Mouse (Mus musculus) left cerebral cortex, adult 2 months (tissue): Measurements from ENCODE around the gene Amotl1. TPM values are rescaled to one million over a fixed set of nuclear protein-coding genes. Genes with fewer than 3 reads are reported as not detected.
"Not testable (repeated sequence)": the region's sequence is repeated elsewhere in the genome, so short reads cannot be mapped to it uniquely, and the experiment has no call there.

Source experiments
- DNase-seq, 2 experiments: peaks; one replicate each; pipeline ENCODE4 v3.0.0; 2021 to 2022; ENCODE audit warnings: low spot score in 2 of 2, mixed read lengths in 1 of 2; ENCODE audit errors: extremely low spot score in 1 of 2
- H3K27ac ChIP-seq: fragments of 200-600 bp; 2 replicates; pipeline ENCODE4 v1.8.1; 2022
- H3K4me3 ChIP-seq: fragments of 200-600 bp; 2 replicates; pipeline ENCODE4 v1.8.1; 2022
- CTCF ChIP-seq: fragments of 200-600 bp; IDR thresholded peaks from 2 replicates; pipeline ENCODE4 v1.8.1; 2022; ENCODE audit warnings: antibody characterized with exemption, mild to moderate bottlenecking, moderate library complexity
- intact Hi-C: fragments of 180-260 bp; cut with DNase I; formaldehyde crosslinking; loops from one replicate; pipeline ENCODE4 v1.15.1; 2025
- total RNA-seq, 2 experiments: library from RNA; stranded (reverse); gene quantifications; 2 replicates each; pipeline ENCODE4 v1.2.3; 2021

Gene Amotl1
- total RNA-seq, 2 experiments from 2014 or later: 17.6 to 18.8 TPM

GRCm38 (mm10) chr9:14596427-14596826 lies 48.4 kb downstream of the Amotl1 start:
- DNase-seq: peak; percentile 43 to 59
- intact Hi-C loops: loop anchor here (5.0 kb wide), 1 partner anchor 101 kb away; no protein-coding TSS in a partner anchor
- no peak overlapping the region for H3K4me3 ChIP-seq
- no peak for TF ChIP-seq CTCF
- no peak overlapping the region for H3K27ac ChIP-seq

GRCm38 (mm10) chr9:14595893-14596292 lies 49.0 kb downstream of the Amotl1 start:
- no peak overlapping the region for H3K4me3 ChIP-seq
- no peak for TF ChIP-seq CTCF
- DNase-seq: no peak
- intact Hi-C loops: loop anchor here (5.0 kb wide), 1 partner anchor 101 kb away; no protein-coding TSS in a partner anchor
- no peak overlapping the region for H3K27ac ChIP-seq

- no peak overlapping the region for H3K27ac ChIP-seq
- no peak for DNase-seq
- TF ChIP-seq CTCF: no peak
- no peak overlapping the region for H3K4me3 ChIP-seq
- intact Hi-C loops: no loop called here
These were observed 51.0 kb downstream of the Amotl1 start for GRCm38 (mm10) chr9:14593880-14594279.

- TF ChIP-seq CTCF: no peak
- Histone ChIP-seq H3K4me3 (no peak overlapping the region), H3K27ac (no peak overlapping the region)
- DNase-seq: no peak
- intact Hi-C loops: no loop called here
These were observed 54.2 kb downstream of the Amotl1 start for GRCm38 (mm10) chr9:14590666-14591065.

GRCm38 (mm10) chr9:14588690-14589089 lies 56.2 kb downstream of the Amotl1 start:
- intact Hi-C loops: no loop called here
- no peak overlapping the region for H3K4me3 ChIP-seq
- no peak for DNase-seq
- H3K27ac ChIP-seq: no peak overlapping the region
- no peak for TF ChIP-seq CTCF

- no peak for TF ChIP-seq CTCF
- DNase-seq: no peak
- Histone ChIP-seq H3K4me3 (no peak overlapping the region), H3K27ac (no peak overlapping the region)
- intact Hi-C loops: no loop called here
These were observed 59.2 kb downstream of the Amotl1 start for GRCm38 (mm10) chr9:14585702-14586101.

GRCm38 (mm10) chr9:14578960-14579359 lies 65.9 kb downstream of the Amotl1 start:
- no peak for DNase-seq
- H3K27ac ChIP-seq: no peak overlapping the region
- no peak overlapping the region for H3K4me3 ChIP-seq
- no peak for TF ChIP-seq CTCF
- intact Hi-C loops: no loop called here

- intact Hi-C loops, DNase-seq, H3K4me3 ChIP-seq, H3K27ac ChIP-seq: not testable (repeated sequence)
These were observed 68.5 kb downstream of the Amotl1 start for GRCm38 (mm10) chr9:14576359-14576758.

GRCm38 (mm10) chr9:14574760-14575399 lies 70.0 kb downstream of the Amotl1 start:
- Histone ChIP-seq H3K4me3 (no peak overlapping the region), H3K27ac (no peak overlapping the region)
- no peak for DNase-seq
- TF ChIP-seq CTCF: no peak
- intact Hi-C loops: no loop called here

- DNase-seq: no peak
- no peak for TF ChIP-seq CTCF
- no peak overlapping the region for H3K4me3 ChIP-seq
- intact Hi-C loops: no loop called here
- H3K27ac ChIP-seq: no peak overlapping the region
These were observed 75.5 kb downstream of the Amotl1 start for GRCm38 (mm10) chr9:14569175-14569975.

GRCm38 (mm10) chr9:14568487-14568886 lies 76.4 kb downstream of the Amotl1 start:
- TF ChIP-seq CTCF: no peak
- intact Hi-C loops: loop anchor here (1.0 kb wide), 1 partner anchor 15 kb away; no protein-coding TSS in a partner anchor
- no peak for DNase-seq
- H3K27ac ChIP-seq: no peak overlapping the region
- no peak overlapping the region for H3K4me3 ChIP-seq

- Histone ChIP-seq H3K27ac (no peak overlapping the region), H3K4me3 (no peak overlapping the region)
- DNase-seq: no peak
- TF ChIP-seq CTCF: no peak
- intact Hi-C loops: no loop called here
These were observed 80.4 kb downstream of the Amotl1 start for GRCm38 (mm10) chr9:14564486-14564885.
